Mouse (Mus musculus) thymus, adult 2 months (tissue): ENCODE results near the gene Susd6.

Experiments
- CTCF ChIP-seq: fragments of 200-500 bp; IDR thresholded peaks from 2 replicates; pipeline ENCODE4 v1.5.1; 2012; ENCODE audit warnings: mild to moderate bottlenecking, control low read depth, low read length, moderate library complexity, borderline replicate concordance; ENCODE audit not compliant: control insufficient read depth, poor library complexity, insufficient read depth; ENCODE audit errors: extremely low read depth
- POLR2A ChIP-seq: fragments of 200-500 bp; IDR thresholded peaks from 2 replicates; pipeline ENCODE4 v1.6.1; 2012; ENCODE audit warnings: mild to moderate bottlenecking, low read length, control low read depth, moderate library complexity; ENCODE audit not compliant: control insufficient read depth, poor library complexity, insufficient read depth; ENCODE audit errors: extremely low read depth

- TF ChIP-seq CTCF = no peak
- no peak for TF ChIP-seq POLR2A
Measured at GRCm38 (mm10) chr12:80889331-80889730, 99.0 kb downstream of the Susd6 start.
